Mouse (Mus musculus): ENCODE measurements around the gene Gm17581.
"Not testable (repeated sequence)": the region's sequence is repeated elsewhere in the genome, so short reads cannot be mapped to it uniquely, and the experiment has no call there.

Gene Gm17581

DNA sequence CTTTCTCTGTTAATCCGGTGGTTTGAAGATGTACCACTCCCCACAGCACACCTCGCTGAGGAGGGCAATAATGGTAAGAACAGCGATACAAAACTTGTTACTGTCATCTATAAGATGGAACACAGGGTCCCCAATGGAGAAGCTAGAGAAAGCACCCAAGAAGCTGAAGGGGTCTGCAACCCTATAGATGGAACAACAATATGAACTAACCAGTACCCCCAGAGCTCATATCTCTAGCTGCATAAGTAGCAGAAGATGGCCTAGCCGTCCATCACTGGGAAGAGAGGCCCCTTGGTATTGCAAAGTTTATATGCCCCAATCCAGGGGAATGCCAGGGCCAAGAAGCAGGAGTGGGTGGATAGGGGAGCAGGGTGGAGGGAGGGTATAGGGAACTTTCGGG is at the start of gene Gm17581:
Gene Gm17581 (minus strand): TSS at position 101 of the 400 bp plus-strand sequence.
- DNase-seq (ENCODE audit: extremely low read depth, low read depth): not testable (repeated sequence)

DNA sequence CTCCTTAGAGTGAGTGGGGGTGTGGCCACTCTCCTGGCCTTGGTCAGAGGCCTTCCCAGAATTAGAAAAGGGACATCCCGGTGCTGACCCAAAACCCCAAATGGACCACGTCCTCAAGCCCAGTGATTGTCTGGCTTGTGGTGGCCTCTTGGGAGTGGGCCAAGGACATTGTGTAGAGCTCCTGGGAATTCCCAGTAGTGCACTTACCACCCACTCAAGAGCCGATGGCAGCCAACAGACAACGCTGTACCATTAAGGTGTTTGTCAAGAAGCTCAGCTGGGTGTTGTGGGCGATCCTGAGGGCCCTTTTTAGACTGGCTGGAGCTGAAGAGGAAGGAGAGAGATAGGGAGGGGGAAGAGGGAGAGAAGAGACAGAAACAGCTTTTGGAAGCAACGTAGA is 48.9 kb upstream of the Gm17581 start:
- DNase-seq (ENCODE audit: extremely low read depth, low read depth): no peak

DNA sequence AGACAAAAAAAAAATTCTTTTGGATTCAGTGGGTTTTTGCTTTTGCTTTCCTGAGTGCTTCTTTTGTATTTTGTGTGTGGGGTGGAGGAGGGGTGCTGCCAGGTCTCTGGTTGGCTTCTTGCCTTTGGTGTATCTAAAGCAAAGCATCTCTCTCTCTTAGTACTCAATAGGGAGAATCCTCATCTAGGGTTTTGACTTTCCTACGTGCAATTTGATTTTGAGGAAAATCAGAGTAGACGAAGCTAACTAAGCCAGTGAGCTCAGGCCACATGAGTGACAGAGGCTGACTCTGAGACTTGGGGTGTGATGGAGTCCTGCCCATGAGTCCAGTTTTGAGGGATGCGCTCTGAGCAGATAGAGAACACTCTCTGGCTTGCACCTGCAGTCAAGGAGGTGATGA is 43.8 kb upstream of the Gm17581 start:
- no peak for DNase-seq (ENCODE audit: extremely low read depth, low read depth)

DNA sequence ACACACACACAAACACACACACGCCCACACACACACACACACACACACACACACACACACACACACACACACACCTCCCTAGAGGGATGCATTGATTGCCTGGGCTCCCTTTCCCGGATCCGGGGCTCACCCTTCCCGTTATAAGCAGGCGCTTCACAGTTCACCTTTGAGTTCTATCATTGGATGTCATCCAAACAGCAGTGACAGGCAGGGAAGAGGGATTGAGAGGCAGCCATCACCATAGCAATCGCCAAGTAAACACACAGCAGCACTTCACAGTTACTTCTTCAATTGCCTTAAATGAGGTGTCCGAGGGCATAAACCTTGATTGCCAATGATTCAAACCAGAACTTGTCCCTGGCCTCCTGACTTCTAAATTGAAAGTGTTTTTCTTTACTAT is 43.4 kb upstream of the Gm17581 start:
- no peak for DNase-seq (ENCODE audit: extremely low read depth, low read depth)

DNA sequence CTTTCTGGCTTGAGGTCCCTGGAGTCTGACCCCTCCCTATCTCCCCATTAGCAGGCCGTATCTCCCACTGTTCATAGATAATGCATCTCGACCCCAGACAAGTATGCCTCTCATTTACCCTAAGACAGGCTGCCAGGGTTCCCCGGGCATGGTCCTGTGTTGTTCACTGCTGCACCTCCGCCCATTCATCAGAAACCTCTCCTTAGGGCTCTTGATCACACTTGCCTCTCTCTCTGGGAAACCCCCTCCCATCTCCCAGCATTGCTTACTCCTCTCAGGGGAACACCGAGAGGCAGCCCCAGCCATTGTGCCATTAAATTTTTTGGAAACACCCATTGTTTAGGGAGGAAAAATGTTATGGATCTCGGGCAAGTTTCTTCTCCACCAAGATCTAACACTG is 42.3 kb upstream of the Gm17581 start:
- DNase-seq (ENCODE audit: extremely low read depth, low read depth): no peak

DNA sequence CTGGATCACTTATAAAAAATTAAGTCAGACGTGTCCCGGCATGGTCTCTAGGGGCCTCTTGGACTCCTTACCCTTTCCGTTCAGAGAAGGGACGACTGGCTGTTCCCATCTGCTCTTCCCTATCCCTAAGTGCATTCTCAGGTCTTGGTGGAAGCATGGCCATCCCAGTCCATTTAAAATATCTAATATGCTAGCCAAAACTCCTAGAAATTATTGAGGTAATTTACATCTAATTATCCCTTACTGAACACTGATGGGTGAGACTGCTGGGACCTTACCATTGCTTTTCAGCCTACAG is 42.0 kb upstream of the Gm17581 start:
- no peak for DNase-seq (ENCODE audit: extremely low read depth, low read depth)

DNA sequence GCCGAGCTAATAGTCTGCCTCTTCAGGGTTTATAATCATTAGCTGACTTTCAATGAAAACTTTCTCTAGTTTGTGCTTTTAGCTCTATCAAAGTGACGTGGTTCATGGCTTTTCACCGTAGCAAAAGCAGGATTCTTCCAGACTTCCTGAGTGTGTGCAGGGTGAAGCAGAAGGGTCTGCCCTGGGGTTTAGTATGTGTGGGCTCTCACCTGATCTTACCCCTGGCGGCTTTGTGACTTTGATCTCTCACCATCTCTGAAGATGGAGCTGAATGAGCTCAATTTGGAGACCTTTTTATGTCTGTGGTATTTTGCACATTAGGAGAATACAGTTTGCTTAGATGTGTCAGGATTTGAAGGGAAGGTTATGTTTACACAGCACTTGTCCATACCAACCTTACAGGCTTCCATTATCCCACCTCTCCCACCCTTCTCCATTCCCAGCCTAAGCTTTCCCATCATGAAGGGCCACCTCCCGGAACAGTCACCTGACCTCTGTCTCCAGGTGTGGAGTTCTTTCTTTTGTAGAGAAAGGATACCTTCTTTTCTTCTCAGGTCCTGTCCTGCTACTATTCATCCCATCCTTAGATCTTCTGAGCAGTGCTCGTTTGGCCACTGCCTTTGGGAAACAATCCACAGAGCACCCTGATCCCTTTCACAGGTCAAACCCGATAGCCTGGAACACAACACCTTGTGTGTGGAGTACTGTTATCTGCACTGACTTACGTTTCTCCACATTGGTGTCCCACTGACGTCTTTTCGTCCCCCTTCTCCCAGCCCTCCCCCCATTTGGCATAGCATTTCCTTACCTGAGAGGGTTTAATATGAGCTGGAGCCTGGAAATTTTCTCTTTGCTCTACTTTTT is 41.4 kb upstream of the Gm17581 start:
- DNase-seq (ENCODE audit: extremely low read depth, low read depth): no peak

DNA sequence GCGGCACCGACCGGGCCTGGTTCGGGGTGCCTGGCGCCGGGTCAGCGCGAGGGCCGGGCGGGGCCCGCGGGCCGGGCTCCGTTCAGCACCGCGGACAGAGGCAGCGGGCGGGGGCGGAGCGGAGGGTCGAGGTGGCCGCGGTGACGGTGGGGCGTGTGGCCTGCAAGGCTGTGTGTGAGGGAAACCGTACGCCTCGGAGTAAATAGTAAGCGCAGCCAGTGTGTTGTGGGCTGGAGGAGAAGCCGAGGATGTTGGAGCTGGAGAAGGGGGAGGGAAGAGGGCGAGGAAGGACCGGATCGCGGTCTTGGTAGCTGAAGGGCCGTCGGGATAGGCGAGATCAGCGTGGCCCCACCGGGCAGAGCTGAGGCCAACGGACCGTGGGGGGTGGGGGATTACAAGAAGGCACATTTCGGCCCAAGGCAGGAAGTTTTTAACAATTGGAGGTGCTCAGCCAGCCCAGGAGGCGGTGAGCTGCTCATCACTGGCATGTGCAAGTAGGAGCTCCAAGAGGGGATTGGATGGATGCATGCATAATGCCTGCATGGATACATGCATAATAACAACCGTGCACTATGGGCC is 40.1 kb upstream of the Gm17581 start:
- DNase-seq (ENCODE audit: extremely low read depth, low read depth): no peak

DNA sequence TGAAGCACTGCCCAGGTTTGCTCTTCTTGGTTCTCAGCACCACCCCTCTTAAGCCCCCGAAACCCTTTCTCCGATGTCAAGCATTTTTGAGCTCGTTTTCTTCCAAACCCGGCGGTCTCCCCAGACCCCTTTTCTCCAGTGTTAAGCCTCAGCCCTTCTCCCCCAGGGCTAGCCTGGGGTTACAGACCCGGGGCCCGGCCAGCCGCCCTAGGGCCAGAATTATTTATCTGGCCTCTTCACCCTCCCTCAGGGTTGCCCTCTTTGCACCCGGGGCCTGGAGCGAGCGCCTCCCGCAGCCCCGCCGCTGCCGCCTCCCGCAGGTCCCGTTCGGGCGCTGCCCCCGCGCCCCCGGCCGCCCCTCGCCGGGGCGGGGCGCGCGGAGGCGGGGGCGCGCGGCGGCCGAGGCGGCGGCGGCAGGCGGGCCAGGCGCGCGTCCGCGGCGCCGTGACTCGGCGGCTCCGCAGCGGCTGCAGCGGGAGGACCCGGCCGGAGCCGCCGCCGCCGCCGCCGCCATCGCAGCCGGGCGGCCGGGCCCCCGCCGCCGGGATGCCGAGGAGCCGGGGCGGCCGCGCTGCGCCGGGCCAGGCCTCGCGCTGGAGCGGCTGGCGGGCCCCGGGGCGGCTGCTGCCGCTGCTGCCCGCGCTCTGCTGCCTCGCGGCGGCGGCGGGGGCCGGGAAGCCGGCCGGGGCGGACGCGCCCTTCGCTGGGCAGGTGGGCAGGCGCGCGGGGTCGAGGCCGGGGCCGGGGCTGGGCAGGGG is 39.4 kb upstream of the Gm17581 start, which contains the start of gene Mmp24:
Gene Mmp24 (plus strand): TSS at position 416 of the 758 bp plus-strand sequence.
- no peak for DNase-seq (ENCODE audit: extremely low read depth, low read depth)

DNA sequence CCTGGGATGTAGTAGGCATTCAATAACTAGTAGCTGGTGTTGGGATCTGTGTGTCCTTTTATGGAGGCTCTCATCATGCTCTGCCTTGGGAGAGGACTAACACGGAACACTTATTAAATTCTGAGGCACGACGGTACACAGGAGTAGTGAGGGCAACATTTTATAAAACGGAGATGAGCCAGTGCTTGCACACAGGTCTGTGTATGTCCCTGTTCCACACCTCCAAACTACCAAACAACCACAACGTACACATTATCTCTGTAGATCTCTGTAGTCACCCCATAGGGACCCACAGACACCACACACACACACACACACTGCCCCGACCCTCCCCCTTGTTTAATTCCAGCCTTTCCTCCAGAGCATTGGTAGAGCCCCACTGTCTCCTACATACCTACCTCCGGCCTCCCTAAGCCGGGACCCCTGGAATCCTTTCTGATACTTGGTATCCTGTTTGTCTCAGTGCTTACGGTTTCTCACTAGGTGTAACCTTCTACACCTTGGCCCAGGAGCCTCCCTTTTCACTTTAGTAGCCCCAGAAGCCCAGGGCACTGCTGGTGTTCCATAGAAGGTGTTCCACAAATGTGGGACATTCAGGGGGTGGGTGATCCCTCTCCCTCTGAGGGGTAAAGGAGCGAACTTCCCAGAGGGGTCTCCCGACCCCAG is 38.7 kb upstream of the Gm17581 start:
- no peak for DNase-seq (ENCODE audit: extremely low read depth, low read depth)

DNA sequence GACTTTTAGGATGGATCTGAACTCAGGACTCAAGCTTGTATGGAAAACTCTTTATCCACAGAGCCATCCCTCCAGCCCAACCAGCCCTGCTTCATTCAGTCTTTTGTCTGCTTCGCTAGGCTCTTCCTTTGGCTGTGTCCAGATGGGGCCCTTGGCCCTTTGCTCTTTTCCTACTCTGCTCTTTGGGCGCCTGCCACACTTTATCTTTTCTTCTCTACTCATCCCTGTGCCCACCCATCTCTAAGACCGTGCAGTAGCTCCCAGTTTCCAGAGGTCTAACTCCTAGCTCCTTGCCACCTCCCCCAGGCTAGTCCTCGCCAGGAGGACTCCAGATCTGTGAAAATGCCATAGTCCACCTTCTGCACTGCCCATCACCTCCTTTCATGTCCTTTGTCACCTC is 38.0 kb upstream of the Gm17581 start:
- DNase-seq (ENCODE audit: extremely low read depth, low read depth): no peak

DNA sequence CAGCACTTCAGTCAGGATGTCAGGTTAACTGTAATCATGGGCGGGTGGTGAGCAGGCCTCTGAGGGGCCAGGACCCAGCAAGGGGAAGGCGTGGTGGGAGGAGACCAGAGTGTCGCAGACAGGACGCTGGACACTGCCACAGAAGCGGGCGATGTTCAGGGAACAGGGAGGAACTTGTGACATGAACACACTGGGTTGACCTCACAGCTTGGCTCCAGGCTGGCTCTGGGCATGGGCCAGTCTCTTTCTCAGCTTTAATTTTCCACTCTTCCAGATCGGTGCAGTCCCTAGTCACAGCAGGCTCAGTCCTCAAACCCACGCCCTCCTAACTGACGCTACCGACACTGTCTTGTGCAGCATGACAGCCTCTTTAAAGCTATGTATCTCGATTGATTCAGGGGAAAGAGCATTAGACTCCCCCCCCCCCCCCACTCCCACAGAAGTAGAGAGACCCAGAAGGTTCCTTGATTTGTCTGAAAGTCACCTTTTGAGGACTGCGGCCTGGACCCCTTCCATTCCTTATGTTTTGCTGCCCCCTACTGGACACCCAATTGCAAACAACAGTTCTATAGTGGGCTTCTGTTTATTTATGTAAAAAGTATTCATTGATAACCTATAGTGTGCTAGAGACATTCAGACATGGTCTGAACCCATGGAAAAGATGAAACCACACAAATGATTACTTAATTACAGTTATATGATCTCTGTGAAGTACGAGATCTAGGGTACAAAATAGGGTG is 29.2 kb upstream of the Gm17581 start:
- peak; percentile 33 for DNase-seq (ENCODE audit: extremely low read depth, low read depth)

DNA sequence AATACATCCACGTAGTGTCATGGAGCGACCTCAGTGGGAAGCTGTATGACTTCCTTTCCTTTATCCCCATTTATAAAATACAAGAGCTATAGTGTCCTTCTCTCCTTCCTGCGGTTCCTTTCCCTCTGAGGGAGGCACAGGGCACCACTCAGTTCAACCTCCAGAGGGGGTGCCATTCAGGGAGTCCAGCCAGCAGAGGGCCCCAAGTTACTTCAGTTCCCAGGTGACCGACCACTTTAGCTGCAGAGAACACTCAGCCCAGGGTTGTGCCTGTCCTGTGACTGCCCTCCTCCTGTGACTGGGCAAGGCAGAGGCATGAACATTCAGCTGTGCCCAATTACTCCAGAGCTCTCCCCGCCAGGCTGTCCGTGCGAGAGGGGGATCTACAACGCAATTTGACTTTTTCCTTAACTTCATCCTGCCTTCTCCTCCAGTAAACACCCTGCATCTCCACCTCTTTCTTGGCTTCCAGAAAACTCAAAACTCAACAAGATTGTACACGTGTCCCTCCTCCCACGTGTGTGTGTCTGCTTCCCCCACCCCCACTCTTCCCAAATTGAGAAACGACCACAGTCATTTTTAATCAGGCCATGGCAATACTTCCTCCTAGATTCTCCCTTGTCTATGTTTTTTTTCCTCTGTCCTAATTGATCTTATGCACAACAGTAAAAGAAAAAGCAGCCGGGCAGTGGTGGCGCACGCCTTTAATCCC is 21.3 kb upstream of the Gm17581 start:
- DNase-seq (ENCODE audit: extremely low read depth, low read depth): no peak

DNA sequence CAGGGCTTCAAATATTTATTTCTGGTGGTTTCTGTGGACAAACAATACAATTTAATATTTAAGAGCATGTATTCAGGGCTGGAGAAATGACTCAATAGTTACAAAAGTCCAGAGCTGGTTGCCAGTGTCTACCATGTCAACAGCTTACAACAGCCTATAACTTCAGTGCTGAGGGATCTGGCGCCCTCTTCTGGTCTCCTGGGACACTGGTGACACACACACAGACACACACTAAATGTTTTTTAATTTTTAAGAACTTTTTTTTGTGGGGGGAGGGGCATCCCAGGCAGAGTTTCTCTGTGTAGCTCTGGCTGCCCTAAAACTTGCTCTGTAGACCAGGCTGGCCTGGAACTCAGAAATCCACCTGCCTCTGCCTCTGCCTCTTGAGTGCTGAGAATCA is 20.1 kb upstream of the Gm17581 start:
- DNase-seq (ENCODE audit: extremely low read depth, low read depth): peak; percentile 74

DNA sequence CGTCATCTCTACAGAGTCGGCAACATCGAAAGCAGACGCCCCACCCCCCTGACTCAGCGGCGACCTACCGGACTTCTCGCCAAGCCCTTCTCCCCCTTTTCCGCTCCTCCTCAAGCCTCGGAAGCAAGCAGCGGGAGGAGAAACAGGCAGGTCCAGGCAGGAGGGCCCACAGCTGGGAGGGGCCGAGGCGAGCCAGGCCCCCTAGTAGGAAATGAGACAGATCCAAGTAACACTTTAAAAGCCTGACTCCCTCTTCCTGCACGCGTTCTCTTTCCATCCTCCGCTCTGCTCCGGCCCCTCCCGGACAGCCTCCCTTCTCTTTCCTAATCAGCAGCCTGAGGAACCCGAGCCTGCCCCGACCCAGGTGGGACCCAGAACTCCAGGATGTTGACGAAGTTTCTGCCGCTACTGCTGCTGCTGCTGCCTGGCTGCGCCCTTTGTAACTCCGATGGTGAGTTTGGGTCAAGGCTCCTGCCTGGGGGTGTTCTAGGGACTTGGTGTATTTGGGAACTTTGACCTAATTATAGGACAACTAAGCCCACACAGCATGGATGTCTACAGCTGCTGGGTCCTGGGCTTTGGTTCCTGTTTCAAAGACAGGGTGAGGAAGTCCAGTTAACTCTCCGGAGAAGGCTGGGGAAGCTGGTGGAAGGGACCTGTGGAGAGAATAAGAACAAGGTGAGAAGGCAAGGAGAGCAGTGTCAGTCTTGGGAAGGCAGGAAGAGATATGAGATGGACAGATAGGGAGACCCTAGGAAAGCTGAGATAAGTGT is 15.5 kb upstream of the Gm17581 start, which contains the start of gene Procr:
Gene Procr (plus strand): TSS at position 104 of the 773 bp plus-strand sequence.
- no peak for DNase-seq (ENCODE audit: extremely low read depth, low read depth)

DNA sequence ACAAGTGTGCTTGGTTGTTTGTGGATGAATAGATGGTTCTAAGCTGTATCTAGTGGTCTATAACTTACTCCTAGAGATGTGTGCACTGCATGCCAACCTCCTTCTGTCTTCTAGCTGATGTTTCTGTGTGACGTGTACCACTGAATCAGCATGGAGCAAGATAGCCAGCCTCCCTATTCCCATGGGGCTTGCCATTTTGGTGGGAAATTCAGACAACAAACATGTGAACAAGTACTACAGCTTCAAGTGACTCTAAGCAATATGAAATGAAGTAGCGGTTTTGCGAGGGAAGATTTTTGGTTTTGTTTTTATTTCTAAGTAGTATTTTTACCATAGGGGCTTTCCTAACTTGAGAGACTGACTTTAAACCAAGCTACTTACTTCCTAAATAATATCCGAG is 13.7 kb upstream of the Gm17581 start:
- DNase-seq (ENCODE audit: extremely low read depth, low read depth): no peak

DNA sequence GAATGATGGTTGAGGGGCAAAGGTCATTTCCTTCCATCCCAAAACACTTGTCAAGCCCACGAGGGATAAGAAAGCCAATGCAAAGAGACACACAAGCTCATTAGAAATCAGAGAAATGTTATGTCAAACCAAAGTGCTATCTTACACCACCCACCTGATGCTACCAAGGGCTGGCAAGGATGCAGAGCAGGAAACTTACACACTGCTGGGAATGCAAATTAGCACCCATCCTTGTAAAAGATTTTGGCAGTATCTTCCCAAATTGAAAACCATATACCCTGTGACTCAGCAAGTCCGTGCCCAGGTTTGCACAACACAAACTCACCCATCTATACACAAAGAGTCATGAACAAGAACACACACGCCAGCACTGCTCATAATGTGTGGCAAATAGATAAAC is 9.8 kb upstream of the Gm17581 start:
- DNase-seq (ENCODE audit: extremely low read depth, low read depth): no peak

DNA sequence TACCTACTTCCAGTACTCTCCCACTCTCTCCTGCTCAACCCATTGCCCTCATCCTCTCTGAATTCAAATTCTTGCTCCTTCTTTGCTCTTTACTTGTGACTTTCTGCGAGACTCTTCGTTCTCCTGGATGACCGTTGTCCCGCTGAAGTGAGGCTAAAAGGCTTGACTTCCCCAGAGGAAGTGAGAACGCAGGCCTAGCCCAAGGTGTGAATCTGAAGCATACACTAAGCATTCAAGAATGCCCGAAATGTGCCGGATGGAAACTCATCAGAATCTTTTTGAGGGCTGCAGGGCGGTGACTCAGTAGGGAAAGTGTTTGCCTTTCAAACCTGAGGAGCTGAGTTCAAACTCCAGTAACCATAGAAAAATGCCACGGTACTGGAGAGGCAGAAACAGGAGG is 7.7 kb upstream of the Gm17581 start:
- DNase-seq (ENCODE audit: extremely low read depth, low read depth): no peak

DNA sequence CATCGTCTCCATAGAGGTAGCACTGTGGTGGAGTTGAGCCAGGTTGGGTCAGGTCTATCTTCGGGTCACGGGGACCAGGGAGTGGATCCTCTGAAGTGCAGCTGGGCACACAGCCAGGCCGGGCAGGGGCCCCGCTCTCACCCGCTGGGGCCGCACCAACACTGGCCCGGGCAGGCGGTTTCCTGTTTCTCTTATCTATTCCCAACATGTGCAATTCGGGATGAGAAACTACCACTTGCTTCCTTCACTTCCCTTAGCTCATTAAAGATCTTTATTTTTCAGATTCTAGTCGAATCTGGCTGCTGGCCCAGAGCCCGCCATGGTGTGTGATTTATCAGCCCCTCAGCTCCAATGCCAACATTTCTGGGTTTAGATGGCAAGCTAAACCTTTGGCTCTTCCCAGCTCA is 7.3 kb upstream of the Gm17581 start:
- DNase-seq (ENCODE audit: extremely low read depth, low read depth): peak; percentile 63

DNA sequence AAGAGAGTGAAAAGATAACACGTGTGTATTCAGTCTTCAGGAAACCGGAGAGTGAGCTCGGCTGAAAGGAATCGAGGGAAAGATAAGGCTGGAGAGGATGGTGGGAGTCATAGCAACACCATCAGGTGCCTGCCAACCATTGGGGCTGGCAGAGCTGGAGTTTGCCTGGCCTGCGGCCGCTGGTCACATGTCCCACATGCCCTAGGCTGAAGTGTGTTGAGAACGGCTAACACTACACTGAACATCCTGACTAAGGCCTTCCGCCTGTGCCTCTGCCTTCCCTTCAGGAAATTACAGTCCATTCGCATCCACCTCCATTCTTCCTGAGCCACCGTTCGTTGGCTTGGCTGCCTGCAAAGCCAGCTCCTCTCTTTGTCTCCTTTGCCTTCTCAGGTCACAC is 6.5 kb upstream of the Gm17581 start:
- DNase-seq (ENCODE audit: extremely low read depth, low read depth): no peak

All from MEL-GATA-1-ER (cell line).